Mouse (Mus musculus): Measurements from ENCODE around the gene Ccnj.

The Ccnj gene

DNA sequence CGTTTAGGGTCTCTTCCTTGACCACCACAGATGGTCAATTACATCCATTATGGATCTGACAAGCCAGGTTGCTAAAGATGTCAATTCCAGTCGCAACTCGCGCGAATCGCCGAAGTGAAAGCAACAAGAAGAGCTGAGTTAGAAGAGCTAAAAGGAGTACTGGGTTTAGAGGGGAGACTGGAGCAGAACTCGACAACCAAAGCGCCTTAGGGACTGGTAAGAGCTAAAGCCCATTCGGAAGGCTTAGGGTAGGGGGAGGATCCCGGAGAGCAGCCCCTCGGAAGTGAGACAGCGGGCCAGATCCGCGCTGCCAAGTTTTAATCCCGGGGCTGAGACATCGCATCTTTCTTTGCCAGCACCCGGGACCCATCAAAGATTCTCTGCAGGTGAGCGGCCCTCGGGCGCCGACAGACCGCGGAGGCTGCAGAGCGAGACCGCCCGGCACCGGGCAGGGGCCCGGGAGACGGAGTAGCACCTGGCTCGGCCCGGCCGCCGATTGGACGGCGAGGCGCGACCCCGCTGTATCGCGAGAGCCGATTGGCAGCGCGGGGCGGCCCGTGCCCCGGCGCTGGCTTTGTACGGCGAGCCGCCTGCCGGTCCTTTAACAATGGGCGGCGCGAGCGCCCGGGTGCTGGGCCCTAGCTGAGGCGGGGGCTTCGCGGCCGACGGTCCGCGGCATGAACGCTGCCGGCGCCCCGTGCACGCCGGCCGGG lies at the start of gene Ccnj:
TSS of gene Ccnj (plus strand) at position 577 of the 713 bp plus-strand sequence.
- Histone ChIP-seq H3K36me3 (ENCODE audit: control insufficient read depth, insufficient read depth, low read length, poor library complexity, severe bottlenecking) (peaks cover under 1% of the 10 kb centered on the region), H3K27me3 (ENCODE audit: control insufficient read depth, insufficient read depth, low read length, poor library complexity, severe bottlenecking) (no peaks in the 10 kb centered on the region)
- peak; percentile 90 for DNase-seq (ENCODE audit: low read depth, low spot score)

DNA sequence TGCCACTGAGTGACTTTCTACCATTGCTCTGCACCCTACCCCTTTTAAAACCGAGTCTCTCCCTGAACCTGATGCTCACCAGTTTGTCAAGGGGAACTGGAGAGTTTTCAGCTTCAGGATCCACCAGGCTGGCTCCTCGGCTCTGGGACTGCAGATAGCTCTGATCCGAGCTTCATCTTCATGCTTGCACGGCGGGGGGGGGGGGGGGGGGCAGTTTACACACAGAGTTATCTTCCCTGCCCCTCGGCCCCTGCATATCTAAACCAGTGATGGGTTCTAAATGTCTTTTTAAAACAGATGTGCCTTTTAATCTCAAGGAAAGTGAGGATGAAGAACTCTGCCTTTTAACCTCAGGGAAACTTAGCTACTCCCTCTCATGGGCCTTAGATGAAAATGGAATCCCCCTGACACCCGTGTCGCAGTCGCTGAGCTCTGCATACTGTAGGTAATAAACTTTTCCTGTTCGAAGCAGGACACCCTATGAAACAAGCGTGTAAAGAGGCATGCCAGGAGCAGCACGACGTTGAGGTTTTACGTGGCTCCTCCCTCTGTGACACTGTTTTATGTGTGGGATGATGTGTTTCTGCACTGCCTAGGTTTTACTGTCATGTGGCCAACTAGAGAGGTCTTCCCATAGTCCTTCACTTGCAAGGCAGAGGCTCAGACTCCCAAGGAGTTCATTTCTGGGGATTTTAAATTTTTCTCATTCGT lies 42.9 kb upstream of the Ccnj start:
- H3K36me3 ChIP-seq (ENCODE audit: control insufficient read depth, insufficient read depth, low read length, poor library complexity, severe bottlenecking): no peaks in the 10 kb centered on the region
- no peaks in the 10 kb centered on the region for H3K27me3 ChIP-seq (ENCODE audit: control insufficient read depth, insufficient read depth, low read length, poor library complexity, severe bottlenecking)
- no peak for DNase-seq (ENCODE audit: low read depth, low spot score)

DNA sequence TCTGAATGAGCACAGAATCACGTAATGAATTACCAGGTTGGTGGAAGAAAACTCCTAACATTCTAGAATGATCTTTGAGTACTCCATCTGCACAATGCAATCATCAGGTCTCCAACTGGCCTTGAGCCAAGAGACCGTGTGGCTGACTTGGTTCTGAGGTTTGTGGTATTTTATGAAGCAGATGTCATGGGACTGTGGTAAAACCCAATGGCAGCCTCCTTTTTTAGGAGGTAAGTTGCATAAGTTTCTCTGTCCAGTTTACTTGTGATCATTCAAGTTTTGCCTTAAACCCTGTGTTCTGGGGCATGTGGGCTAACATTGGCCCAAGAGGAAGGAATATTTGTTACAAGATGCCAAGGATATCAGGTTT lies 42.4 kb upstream of the Ccnj start:
- peak; percentile 10 for DNase-seq (ENCODE audit: low read depth, low spot score)
- Histone ChIP-seq H3K36me3 (ENCODE audit: control insufficient read depth, insufficient read depth, low read length, poor library complexity, severe bottlenecking) (no peaks in the 10 kb centered on the region), H3K27me3 (ENCODE audit: control insufficient read depth, insufficient read depth, low read length, poor library complexity, severe bottlenecking) (no peaks in the 10 kb centered on the region)

DNA sequence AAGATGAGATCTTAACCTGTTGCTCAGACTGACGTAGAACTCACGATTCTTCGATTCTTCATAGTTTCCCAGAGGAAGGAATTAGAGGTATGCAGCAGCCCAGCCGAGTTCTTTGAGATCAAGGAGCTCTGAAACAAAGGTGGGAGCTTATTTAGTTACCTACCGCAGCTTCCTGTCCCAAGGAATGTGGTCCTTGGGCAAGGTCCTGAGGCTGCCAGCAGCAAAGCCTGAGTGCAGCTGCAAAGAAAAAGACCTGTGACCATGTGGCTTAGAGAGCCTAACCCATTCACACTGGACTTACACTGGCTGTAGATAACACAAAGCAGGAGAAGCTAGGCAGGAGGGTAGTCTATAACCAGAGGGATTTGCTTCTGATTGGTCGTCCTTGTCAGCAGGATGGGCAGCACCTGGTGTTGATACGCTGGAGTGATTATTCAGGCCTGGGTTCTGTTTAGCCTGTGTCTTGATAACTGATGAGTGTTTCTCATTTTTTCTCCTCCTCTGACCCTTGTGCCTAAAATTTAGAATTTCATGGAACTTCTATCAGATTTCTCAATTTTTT lies 25.8 kb upstream of the Ccnj start:
- no peaks in the 10 kb centered on the region for H3K36me3 ChIP-seq (ENCODE audit: control insufficient read depth, insufficient read depth, low read length, poor library complexity, severe bottlenecking)
- no peaks in the 10 kb centered on the region for H3K27me3 ChIP-seq (ENCODE audit: control insufficient read depth, insufficient read depth, low read length, poor library complexity, severe bottlenecking)
- DNase-seq (ENCODE audit: low read depth, low spot score): no peak

GRCm38 (mm10) chr19:40809858-40810257 lies 21.2 kb upstream of the Ccnj start:
- DNase-seq (ENCODE audit: low read depth, low spot score): peak; percentile 79
- Histone ChIP-seq H3K36me3 (ENCODE audit: control insufficient read depth, insufficient read depth, low read length, poor library complexity, severe bottlenecking) (no peaks in the 10 kb centered on the region; the same call in 1 of the 2 replicates), H3K27me3 (ENCODE audit: control insufficient read depth, insufficient read depth, low read length, poor library complexity, severe bottlenecking) (no peaks in the 10 kb centered on the region)

DNA sequence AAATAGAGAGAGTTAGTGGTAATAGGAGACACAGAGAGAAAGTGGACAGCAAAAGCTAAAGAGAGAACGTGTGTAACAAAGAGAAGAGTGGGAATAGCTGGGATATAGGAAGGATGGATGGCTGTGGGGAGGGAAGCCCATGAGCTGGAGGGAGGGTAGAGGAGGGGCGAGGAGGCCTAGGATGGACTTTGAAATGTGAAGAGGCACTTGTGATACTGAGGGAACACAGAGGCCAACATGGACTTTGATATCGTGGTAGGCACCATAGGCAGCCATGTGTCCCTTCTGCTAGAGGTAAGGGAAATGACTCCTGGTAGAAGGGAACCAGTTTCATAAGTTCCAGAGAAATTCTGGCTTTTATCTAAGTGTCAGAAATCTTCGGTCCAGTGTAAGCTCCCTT lies 19.2 kb upstream of the Ccnj start:
- no peak for DNase-seq (ENCODE audit: low read depth, low spot score)
- Histone ChIP-seq H3K36me3 (ENCODE audit: control insufficient read depth, insufficient read depth, low read length, poor library complexity, severe bottlenecking) (peaks cover 5% of the 10 kb centered on the region), H3K27me3 (ENCODE audit: control insufficient read depth, insufficient read depth, low read length, poor library complexity, severe bottlenecking) (no peaks in the 10 kb centered on the region)

DNA sequence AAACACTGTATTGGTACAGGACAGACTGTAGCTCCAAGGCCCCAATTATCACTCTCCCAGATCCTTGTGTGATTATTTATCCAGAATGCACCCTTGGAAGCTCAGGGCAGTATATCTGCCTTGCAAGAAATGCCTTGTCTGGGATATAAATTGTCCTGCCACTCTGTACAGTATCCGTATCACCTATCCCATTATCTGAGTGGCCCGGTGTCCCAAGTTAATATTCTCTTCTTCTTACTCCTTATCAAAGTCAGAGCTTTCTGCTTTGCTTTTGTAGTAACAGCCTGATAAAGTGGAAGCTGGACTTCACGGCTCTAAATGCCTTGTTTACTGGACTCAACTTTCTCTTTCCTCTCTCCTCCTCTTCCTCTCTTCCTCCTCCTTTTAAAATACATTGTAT lies 18.3 kb upstream of the Ccnj start:
- Histone ChIP-seq H3K36me3 (ENCODE audit: control insufficient read depth, insufficient read depth, low read length, poor library complexity, severe bottlenecking) (peaks cover 5% of the 10 kb centered on the region), H3K27me3 (ENCODE audit: control insufficient read depth, insufficient read depth, low read length, poor library complexity, severe bottlenecking) (no peaks in the 10 kb centered on the region)
- no peak for DNase-seq (ENCODE audit: low read depth, low spot score)

DNA sequence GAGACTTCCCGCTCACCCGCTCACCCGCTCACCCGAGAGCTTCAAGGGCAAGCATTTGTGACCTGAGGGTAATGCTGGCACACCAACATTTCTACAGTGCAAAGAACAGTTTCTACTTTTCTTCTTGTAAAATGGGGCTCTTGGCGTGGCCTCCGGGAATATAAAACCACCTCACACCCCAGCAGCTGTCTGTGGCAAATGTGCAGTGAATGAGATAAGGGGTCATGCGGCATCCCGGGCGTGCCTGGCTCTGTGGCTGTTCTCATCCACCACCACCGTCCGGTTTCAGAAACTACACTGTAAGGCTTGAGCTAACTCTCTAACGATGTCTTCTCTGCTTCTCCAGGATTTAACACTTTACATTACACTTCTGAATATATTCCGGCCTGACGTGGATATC lies 17.7 kb upstream of the Ccnj start:
- Histone ChIP-seq H3K27me3 (ENCODE audit: control insufficient read depth, insufficient read depth, low read length, poor library complexity, severe bottlenecking) (no peaks in the 10 kb centered on the region), H3K36me3 (ENCODE audit: control insufficient read depth, insufficient read depth, low read length, poor library complexity, severe bottlenecking) (peaks cover 5% of the 10 kb centered on the region)
- DNase-seq (ENCODE audit: low read depth, low spot score): no peak

DNA sequence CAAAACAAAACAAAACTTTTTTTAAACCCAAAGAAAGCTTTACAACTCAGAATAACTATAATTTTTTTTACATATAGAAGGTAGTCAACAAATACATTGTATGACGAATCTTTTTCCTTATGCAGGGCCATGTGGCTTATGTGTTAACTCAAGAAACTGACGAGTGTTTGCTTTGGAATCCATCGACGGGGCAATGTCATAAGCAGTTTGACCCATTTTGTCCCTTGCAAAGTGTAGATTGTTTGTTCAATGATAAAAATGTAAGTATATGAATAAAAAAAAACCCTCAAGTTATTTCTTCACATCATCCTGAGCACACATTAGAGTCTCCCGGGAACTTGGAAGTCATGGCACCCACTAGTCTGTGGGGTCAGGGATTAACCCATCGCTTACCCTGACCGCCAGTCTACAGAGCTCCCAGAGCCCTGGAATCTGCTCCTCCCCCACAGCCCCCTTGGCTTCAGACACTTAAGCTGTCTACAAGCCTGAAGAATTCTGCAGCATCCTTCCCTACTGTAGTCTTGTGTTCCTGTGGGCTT lies 15.4 kb upstream of the Ccnj start:
- no peak for DNase-seq (ENCODE audit: low read depth, low spot score)
- H3K36me3 ChIP-seq (ENCODE audit: control insufficient read depth, insufficient read depth, low read length, poor library complexity, severe bottlenecking): peaks cover 5% of the 10 kb centered on the region
- no peaks in the 10 kb centered on the region for H3K27me3 ChIP-seq (ENCODE audit: control insufficient read depth, insufficient read depth, low read length, poor library complexity, severe bottlenecking)

DNA sequence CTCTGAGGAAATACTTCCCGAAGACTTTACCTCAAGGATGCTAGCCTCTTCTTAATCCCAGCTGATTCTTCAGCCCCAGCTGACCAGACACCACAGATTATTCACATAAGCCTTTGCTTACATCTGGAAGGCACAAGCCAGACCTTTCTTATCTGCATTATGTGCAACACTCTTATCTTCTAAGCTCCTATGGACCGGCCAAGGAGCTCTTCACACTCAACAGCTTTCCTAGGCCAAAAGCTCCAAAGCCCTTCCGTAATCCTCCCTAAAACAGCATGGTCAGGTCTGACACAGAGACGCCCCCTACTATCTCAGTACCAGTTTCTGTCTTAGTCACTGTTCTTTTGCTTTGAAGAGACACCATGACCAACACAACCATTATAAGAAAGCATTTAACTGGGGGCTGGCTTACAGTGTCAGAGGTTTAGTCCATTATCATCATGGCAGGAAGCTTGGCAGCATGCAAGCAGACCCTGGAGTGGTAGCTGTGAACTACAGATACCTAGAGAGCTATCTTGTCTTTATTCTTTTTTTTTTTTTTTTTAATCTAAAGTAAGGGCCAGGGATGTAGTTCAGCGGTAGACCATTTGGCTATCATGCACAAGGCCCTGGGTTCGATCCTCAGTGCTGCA lies 13.1 kb upstream of the Ccnj start:
- Histone ChIP-seq H3K36me3 (ENCODE audit: control insufficient read depth, insufficient read depth, low read length, poor library complexity, severe bottlenecking) (peaks cover 5% of the 10 kb centered on the region), H3K27me3 (ENCODE audit: control insufficient read depth, insufficient read depth, low read length, poor library complexity, severe bottlenecking) (no peaks in the 10 kb centered on the region)
- DNase-seq (ENCODE audit: low read depth, low spot score): no peak

- Histone ChIP-seq H3K36me3 (ENCODE audit: control insufficient read depth, insufficient read depth, low read length, poor library complexity, severe bottlenecking) (peaks cover 5% of the 10 kb centered on the region), H3K27me3 (ENCODE audit: control insufficient read depth, insufficient read depth, low read length, poor library complexity, severe bottlenecking) (no peaks in the 10 kb centered on the region)
- peak; percentile 88 for DNase-seq (ENCODE audit: low read depth, low spot score)
Observed at GRCm38 (mm10) chr19:40818764-40819163, 12.3 kb upstream of the Ccnj start.

- H3K27me3 ChIP-seq (ENCODE audit: control insufficient read depth, insufficient read depth, low read length, poor library complexity, severe bottlenecking): no peaks in the 10 kb centered on the region
- peak; percentile 73 for DNase-seq (ENCODE audit: low read depth, low spot score)
- no peaks in the 10 kb centered on the region; the same call in 1 of the 2 replicates for H3K36me3 ChIP-seq (ENCODE audit: control insufficient read depth, insufficient read depth, low read length, poor library complexity, severe bottlenecking)
Observed at GRCm38 (mm10) chr19:40821306-40821825, 9.7 kb upstream of the Ccnj start.

DNA sequence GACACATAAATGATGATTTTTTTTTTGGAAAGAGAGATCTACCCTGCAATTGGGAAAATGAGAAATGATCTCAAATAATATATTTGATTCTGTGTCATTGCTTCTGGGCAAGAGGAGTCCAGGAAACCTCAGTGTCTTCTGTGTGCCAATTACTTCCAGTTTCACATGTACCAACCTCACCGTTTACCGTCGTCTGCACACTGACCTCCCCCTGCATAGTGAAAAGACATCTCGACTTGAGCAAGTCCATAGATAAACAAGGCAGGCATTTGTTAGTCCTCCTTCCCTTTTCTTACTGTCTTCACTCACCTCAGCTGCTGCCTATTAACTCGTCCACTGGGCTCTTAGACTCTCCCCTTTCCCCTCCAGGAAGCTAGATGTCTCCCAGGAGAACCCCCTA lies 5.4 kb upstream of the Ccnj start:
- peak; percentile 44 for DNase-seq (ENCODE audit: low read depth, low spot score)
- no peaks in the 10 kb centered on the region for H3K27me3 ChIP-seq (ENCODE audit: control insufficient read depth, insufficient read depth, low read length, poor library complexity, severe bottlenecking)
- H3K36me3 ChIP-seq (ENCODE audit: control insufficient read depth, insufficient read depth, low read length, poor library complexity, severe bottlenecking): no peaks in the 10 kb centered on the region

DNA sequence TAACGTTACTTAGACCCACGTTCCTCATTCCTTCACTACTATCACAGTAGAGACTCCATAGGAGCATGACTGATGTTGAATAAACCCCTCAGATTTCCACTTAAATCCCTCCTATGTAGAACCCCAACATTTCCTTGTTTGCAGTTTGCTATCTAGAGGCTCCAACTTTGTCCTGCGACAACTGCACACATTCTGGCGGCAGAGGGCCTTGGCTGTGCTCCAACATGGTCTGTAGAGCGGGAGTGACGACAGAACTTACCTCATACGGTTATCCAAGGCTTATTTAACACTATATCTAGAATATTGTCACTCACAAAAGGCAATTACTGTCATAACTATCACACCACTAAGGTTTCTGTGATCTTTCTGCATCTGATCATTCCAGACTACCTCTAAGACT lies 4.3 kb upstream of the Ccnj start:
- no peak for DNase-seq (ENCODE audit: low read depth, low spot score)
- Histone ChIP-seq H3K36me3 (ENCODE audit: control insufficient read depth, insufficient read depth, low read length, poor library complexity, severe bottlenecking) (no peaks in the 10 kb centered on the region), H3K27me3 (ENCODE audit: control insufficient read depth, insufficient read depth, low read length, poor library complexity, severe bottlenecking) (no peaks in the 10 kb centered on the region)

Measured in splenic B cell, adult 2 months (primary cell).